8 mouse cellular contexts compared by ENCODE assay signal in the genomic region with DNA sequence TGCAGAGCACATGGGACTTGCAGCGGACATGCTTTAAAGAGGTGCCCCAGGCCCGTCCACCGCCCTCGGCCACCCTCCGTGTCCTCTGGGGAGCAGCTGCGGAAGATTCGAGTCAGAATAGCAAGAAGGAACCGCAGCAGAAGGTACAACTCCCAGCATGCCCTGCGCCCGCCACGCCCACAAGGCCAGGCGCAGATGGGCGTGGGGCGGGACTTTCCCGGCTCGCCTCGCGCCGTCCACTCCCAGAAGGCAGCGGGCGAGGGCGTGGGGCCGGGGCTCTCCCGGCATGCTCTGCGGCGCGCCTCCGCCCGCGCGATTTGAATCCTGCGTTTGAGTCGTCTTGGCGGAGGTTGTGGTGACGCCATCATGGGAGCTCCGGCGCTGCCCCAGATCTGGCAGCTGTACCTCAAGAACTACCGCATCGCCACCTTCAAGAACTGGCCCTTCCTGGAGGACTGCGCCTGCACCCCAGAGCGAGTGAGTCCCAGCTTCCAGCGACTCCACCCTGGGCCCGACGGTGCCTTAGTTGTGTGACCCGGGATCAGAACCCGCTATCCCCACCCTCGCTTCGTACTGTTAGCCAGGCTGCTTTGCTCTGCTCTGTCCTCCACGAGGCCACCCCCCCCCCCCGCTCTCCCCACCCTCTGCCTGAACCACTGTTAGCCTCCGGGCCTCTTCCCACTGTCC. TPM values are rescaled to one million over a fixed set of nuclear protein-coding genes. Genes with fewer than 3 reads are reported as not detected.
DNase-seq lines count a peak whose midpoint lies in the region; ATAC-seq lines count a peak whose summit lies in the region.

A gene (plus strand): TSS at position 267 of the 687 bp plus-strand sequence.

- H3K4me3 ChIP-seq in embryonic facial prominence, embryonic 10.5 days, result peak within 1 kb of the TSS; percentile 82
- peak within 1 kb of the TSS; percentile 78 for H3K4me3 ChIP-seq in midbrain, embryonic 11.5 days (ENCODE audit: low read depth, low read length)

- peaks cover 40% of the 10 kb centered on the region for H3K4me1 ChIP-seq in embryonic facial prominence, embryonic 10.5 days
- H3K4me1 ChIP-seq in midbrain, embryonic 11.5 days (ENCODE audit: control insufficient read depth, insufficient read depth, low read length), result peaks cover 16% of the 10 kb centered on the region

- peak within 1 kb of the TSS; percentile 94 for H3K27ac ChIP-seq in embryonic facial prominence, embryonic 10.5 days (replicated peaks)
- H3K27ac ChIP-seq in midbrain, embryonic 11.5 days (ENCODE audit: low read depth, low read length), result peak within 1 kb of the TSS; percentile 93

- peak within 1 kb of the TSS; percentile 87 for H3K9ac ChIP-seq in midbrain, embryonic 11.5 days (ENCODE audit: low read length)

- intact Hi-C loops in left cerebral cortex, postnatal 4 days (cut with DNase I), result no loop called here

- H3K36me3 ChIP-seq in embryonic facial prominence, embryonic 10.5 days (replicated peaks), result peaks cover 38% of the 10 kb centered on the region
- peaks cover 12% of the 10 kb centered on the region for H3K36me3 ChIP-seq in midbrain, embryonic 11.5 days (ENCODE audit: control insufficient read depth, insufficient read depth, low read length)

- H3K27me3 ChIP-seq in embryonic facial prominence, embryonic 10.5 days (replicated peaks; ENCODE audit: low read depth, poor library complexity, severe bottlenecking), result no peaks in the 10 kb centered on the region
- no peaks in the 10 kb centered on the region for H3K27me3 ChIP-seq in midbrain, embryonic 11.5 days (ENCODE audit: control insufficient read depth, insufficient read depth, low read length)

- DNase-seq in adrenal gland, postnatal 14 days, result peak; percentile 98
- DNase-seq in embryonic facial prominence, embryonic 10.5 days (ENCODE audit: low spot score), result peak; percentile 98
- DNase-seq in kidney, adult 11 months, result peak; percentile 94
- DNase-seq in left cerebral cortex, postnatal 4 days, result peak; percentile 98
- DNase-seq in midbrain, embryonic 11.5 days (ENCODE audit: low spot score, missing footprints), result peak; percentile 100
- DNase-seq in right cerebral cortex, postnatal 4 days, result peak; percentile 97
- DNase-seq in yolk sac, embryonic 10.5 days (ENCODE audit: low spot score), result peak; percentile 97

- WGBS in embryonic facial prominence, embryonic 10.5 days, result under 1% methylated on average over 51 of the region's 51 CpGs
- under 1% methylated on average over 51 of the region's 51 CpGs for WGBS in midbrain, embryonic 11.5 days

- H3K9me3 ChIP-seq in embryonic facial prominence, embryonic 10.5 days, result no peaks in the 10 kb centered on the region
- no peaks in the 10 kb centered on the region for H3K9me3 ChIP-seq in midbrain, embryonic 11.5 days (ENCODE audit: control insufficient read depth, low read length)

- peak within 1 kb of the TSS; percentile 88 for H3K4me2 ChIP-seq in midbrain, embryonic 11.5 days

- peak; percentile 98 for ATAC-seq in granulocyte monocyte progenitor cell, adult 5-6 weeks (replicated peaks; ENCODE audit: poor library complexity, severe bottlenecking)
- ATAC-seq in midbrain, embryonic 11.5 days (ENCODE audit: low FRiP score), result peak; percentile 95

RNA-seq across cellular contexts. Expression of the gene that starts here (rescaled TPM):
- 17.8 and 22.6 TPM in 2 replicates for total RNA-seq in adrenal gland, postnatal 14 days (2021)
- 405 and 416 TPM in 2 replicates for polyA plus RNA-seq in embryonic facial prominence, embryonic 10.5 days (2016; fragmentation: Nextera tagmentation; extraction: Ambion mirVana)
- total RNA-seq in granulocyte monocyte progenitor cell, adult 5-6 weeks (2014; fragmentation: Nextera tagmentation), result 93.9 and 128 TPM in 2 replicates
- total RNA-seq in granulocyte monocyte progenitor cell, adult 5-6 weeks (2017), result 200 and 221 TPM in 2 replicates
- total RNA-seq in left cerebral cortex, postnatal 4 days (2021), result 1 to 10 TPM; 6.3 to 6.7 TPM
- polyA plus RNA-seq in midbrain, embryonic 11.5 days (2014; fragmentation: Nextera tagmentation; extraction: Ambion mirVana), result 346 and 363 TPM in 2 replicates

Comparison
In these comparisons a context has a peak if more than half of its experiments do, and no peak if none do; other contexts are left out.
1. Peak in every context shown above with its lines: DNase-seq, ATAC-seq, H3K4me3 ChIP-seq and H3K27ac ChIP-seq.